Mouse (Mus musculus): ENCODE data around the gene Dnase1l3. TPM values are rescaled to one million over a fixed set of nuclear protein-coding genes. Genes with fewer than 3 reads are reported as not detected.

The Dnase1l3 gene
- polyA plus RNA-seq, 1 experiment from 2014 or later, result 0.10 TPM

- no peak for ATAC-seq
- 69% methylated on average over 10 of the region's 10 CpGs for WGBS
- Histone ChIP-seq H3K27ac (ENCODE audit: low read length) (no peak overlapping the region), H3K4me2 (ENCODE audit: low read length) (no peak overlapping the region), H3K36me3 (ENCODE audit: control insufficient read depth, insufficient read depth) (no peaks in the 10 kb centered on the region), H3K27me3 (replicated peaks; ENCODE audit: control insufficient read depth, insufficient read depth, low read length) (no peaks in the 10 kb centered on the region), H3K4me3 (replicated peaks; ENCODE audit: low read length) (no peak overlapping the region), H3K4me1 (replicated peaks; ENCODE audit: control insufficient read depth, insufficient read depth, low read length) (no peaks in the 10 kb centered on the region), H3K9ac (replicated peaks; ENCODE audit: low read depth, low read length) (no peak overlapping the region), H3K9me3 (ENCODE audit: control insufficient read depth, low read length) (no peaks in the 10 kb centered on the region)
Observed at GRCm38 (mm10) chr14:7971889-7972493, 22.4 kb downstream of the Dnase1l3 start.

GRCm38 (mm10) chr14:7964219-7964889 is 30.0 kb downstream of the Dnase1l3 start:
- Histone ChIP-seq H3K36me3 (ENCODE audit: control insufficient read depth, insufficient read depth) (no peaks in the 10 kb centered on the region), H3K9me3 (ENCODE audit: control insufficient read depth, low read length) (no peaks in the 10 kb centered on the region), H3K27me3 (replicated peaks; ENCODE audit: control insufficient read depth, insufficient read depth, low read length) (no peaks in the 10 kb centered on the region), H3K9ac (replicated peaks; ENCODE audit: low read depth, low read length) (no peak overlapping the region), H3K27ac (ENCODE audit: low read length) (no peak overlapping the region), H3K4me2 (ENCODE audit: low read length) (no peak overlapping the region), H3K4me1 (replicated peaks; ENCODE audit: control insufficient read depth, insufficient read depth, low read length) (no peaks in the 10 kb centered on the region), H3K4me3 (replicated peaks; ENCODE audit: low read length) (no peak overlapping the region)
- WGBS, result 54% methylated on average over 11 of the region's 11 CpGs
- ATAC-seq, result peak; percentile 73

- no peaks in the 10 kb centered on the region for H3K27me3 ChIP-seq (replicated peaks; ENCODE audit: control insufficient read depth, insufficient read depth, low read length)
- H3K4me2 ChIP-seq (ENCODE audit: low read length), result no peak overlapping the region
- no peaks in the 10 kb centered on the region for H3K4me1 ChIP-seq (replicated peaks; ENCODE audit: control insufficient read depth, insufficient read depth, low read length)
- H3K27ac ChIP-seq (ENCODE audit: low read length), result no peak overlapping the region
- H3K36me3 ChIP-seq (ENCODE audit: control insufficient read depth, insufficient read depth), result no peaks in the 10 kb centered on the region
- H3K9ac ChIP-seq (replicated peaks; ENCODE audit: low read depth, low read length), result no peak overlapping the region
- H3K4me3 ChIP-seq (replicated peaks; ENCODE audit: low read length), result no peak overlapping the region
- ATAC-seq, result no peak
- WGBS, result 72% methylated on average over 7 of the region's 7 CpGs
- H3K9me3 ChIP-seq (ENCODE audit: control insufficient read depth, low read length), result no peaks in the 10 kb centered on the region
Observed at GRCm38 (mm10) chr14:7963160-7963559, 31.2 kb downstream of the Dnase1l3 start.

- no peak for ATAC-seq
- Histone ChIP-seq H3K9ac (replicated peaks; ENCODE audit: low read depth, low read length) (no peak overlapping the region), H3K9me3 (ENCODE audit: control insufficient read depth, low read length) (no peaks in the 10 kb centered on the region), H3K4me1 (replicated peaks; ENCODE audit: control insufficient read depth, insufficient read depth, low read length) (no peaks in the 10 kb centered on the region), H3K4me2 (ENCODE audit: low read length) (no peak overlapping the region), H3K4me3 (replicated peaks; ENCODE audit: low read length) (no peak overlapping the region), H3K27me3 (replicated peaks; ENCODE audit: control insufficient read depth, insufficient read depth, low read length) (no peaks in the 10 kb centered on the region), H3K27ac (ENCODE audit: low read length) (no peak overlapping the region), H3K36me3 (ENCODE audit: control insufficient read depth, insufficient read depth) (no peaks in the 10 kb centered on the region)
- WGBS, result 84% methylated on average over 2 of the region's 2 CpGs
Observed at GRCm38 (mm10) chr14:7962626-7963025, 31.7 kb downstream of the Dnase1l3 start.

- Histone ChIP-seq H3K4me3 (replicated peaks; ENCODE audit: low read length) (no peak overlapping the region), H3K27me3 (replicated peaks; ENCODE audit: control insufficient read depth, insufficient read depth, low read length) (no peaks in the 10 kb centered on the region), H3K4me2 (ENCODE audit: low read length) (no peak overlapping the region), H3K36me3 (ENCODE audit: control insufficient read depth, insufficient read depth) (no peaks in the 10 kb centered on the region), H3K9me3 (ENCODE audit: control insufficient read depth, low read length) (no peaks in the 10 kb centered on the region), H3K27ac (ENCODE audit: low read length) (no peak overlapping the region), H3K4me1 (replicated peaks; ENCODE audit: control insufficient read depth, insufficient read depth, low read length) (no peaks in the 10 kb centered on the region), H3K9ac (replicated peaks; ENCODE audit: low read depth, low read length) (no peak overlapping the region)
- WGBS, result 31% methylated on average over 5 of the region's 5 CpGs
- ATAC-seq, result no peak
Observed at GRCm38 (mm10) chr14:7961714-7962113, 32.7 kb downstream of the Dnase1l3 start.

GRCm38 (mm10) chr14:7960616-7961015 is 33.8 kb downstream of the Dnase1l3 start:
- Histone ChIP-seq H3K36me3 (ENCODE audit: control insufficient read depth, insufficient read depth) (no peaks in the 10 kb centered on the region), H3K4me3 (replicated peaks; ENCODE audit: low read length) (no peak overlapping the region), H3K9ac (replicated peaks; ENCODE audit: low read depth, low read length) (no peak overlapping the region), H3K4me2 (ENCODE audit: low read length) (no peak overlapping the region), H3K9me3 (ENCODE audit: control insufficient read depth, low read length) (no peaks in the 10 kb centered on the region), H3K27ac (ENCODE audit: low read length) (no peak overlapping the region), H3K27me3 (replicated peaks; ENCODE audit: control insufficient read depth, insufficient read depth, low read length) (no peaks in the 10 kb centered on the region), H3K4me1 (replicated peaks; ENCODE audit: control insufficient read depth, insufficient read depth, low read length) (no peaks in the 10 kb centered on the region)
- peak; percentile 44; the same call in 1 of the 2 replicates for ATAC-seq
- WGBS, result 52% methylated on average over 11 of the region's 11 CpGs

- H3K27me3 ChIP-seq (replicated peaks; ENCODE audit: control insufficient read depth, insufficient read depth, low read length), result no peaks in the 10 kb centered on the region
- no peak within 1 kb of the TSS for H3K27ac ChIP-seq (ENCODE audit: low read length)
- no peaks in the 10 kb centered on the region for H3K4me1 ChIP-seq (replicated peaks; ENCODE audit: control insufficient read depth, insufficient read depth, low read length)
- no peak within 1 kb of the TSS for H3K4me2 ChIP-seq (ENCODE audit: low read length)
- no peaks in the 10 kb centered on the region for H3K9me3 ChIP-seq (ENCODE audit: control insufficient read depth, low read length)
- ATAC-seq, result peak; percentile 16; the same call in 1 of the 2 replicates
- H3K9ac ChIP-seq (replicated peaks; ENCODE audit: low read depth, low read length), result no peak within 1 kb of the TSS
- H3K4me3 ChIP-seq (replicated peaks; ENCODE audit: low read length), result no peak within 1 kb of the TSS
- 48% methylated on average over 9 of the region's 9 CpGs for WGBS
- H3K36me3 ChIP-seq (ENCODE audit: control insufficient read depth, insufficient read depth), result no peaks in the 10 kb centered on the region
Observed at GRCm38 (mm10) chr14:7957049-7957448, 37.3 kb downstream of the Dnase1l3 start, which contains the start of gene Gm45521. Gm45521 (plus strand) TSS chr14:7957288.

GRCm38 (mm10) chr14:7956427-7956826 is 37.9 kb downstream of the Dnase1l3 start:
- no peak for ATAC-seq
- 87% methylated on average over 10 of the region's 10 CpGs for WGBS
- no peaks in the 10 kb centered on the region for H3K27me3 ChIP-seq (replicated peaks; ENCODE audit: control insufficient read depth, insufficient read depth, low read length)
- no peak overlapping the region for H3K4me3 ChIP-seq (replicated peaks; ENCODE audit: low read length)
- H3K9ac ChIP-seq (replicated peaks; ENCODE audit: low read depth, low read length), result no peak overlapping the region
- H3K36me3 ChIP-seq (ENCODE audit: control insufficient read depth, insufficient read depth), result peaks cover 3% of the 10 kb centered on the region; the same call in 1 of the 2 replicates
- H3K9me3 ChIP-seq (ENCODE audit: control insufficient read depth, low read length), result no peaks in the 10 kb centered on the region
- no peak overlapping the region for H3K27ac ChIP-seq (ENCODE audit: low read length)
- H3K4me1 ChIP-seq (replicated peaks; ENCODE audit: control insufficient read depth, insufficient read depth, low read length), result no peaks in the 10 kb centered on the region
- no peak overlapping the region for H3K4me2 ChIP-seq (ENCODE audit: low read length)

GRCm38 (mm10) chr14:7954071-7954471 is 40.3 kb downstream of the Dnase1l3 start:
- Histone ChIP-seq H3K4me3 (replicated peaks; ENCODE audit: low read length) (no peak overlapping the region), H3K9ac (replicated peaks; ENCODE audit: low read depth, low read length) (no peak overlapping the region), H3K4me1 (replicated peaks; ENCODE audit: control insufficient read depth, insufficient read depth, low read length) (no peaks in the 10 kb centered on the region), H3K9me3 (ENCODE audit: control insufficient read depth, low read length) (no peaks in the 10 kb centered on the region), H3K36me3 (ENCODE audit: control insufficient read depth, insufficient read depth) (peaks cover 9% of the 10 kb centered on the region), H3K27me3 (replicated peaks; ENCODE audit: control insufficient read depth, insufficient read depth, low read length) (no peaks in the 10 kb centered on the region), H3K4me2 (ENCODE audit: low read length) (no peak overlapping the region), H3K27ac (ENCODE audit: low read length) (no peak overlapping the region)
- 23% methylated on average over 6 of the region's 6 CpGs for WGBS
- no peak for ATAC-seq

Measured in forebrain, embryonic 16.5 days (tissue).